Mouse (Mus musculus) testis, adult 2 months (tissue): ENCODE measurements around the gene Ptges3.

Experiments
- CTCF ChIP-seq: fragments of 200-500 bp; IDR thresholded peaks from 2 replicates; pipeline ENCODE4 v1.5.1; 2012; ENCODE audit warnings: low read depth, mild to moderate bottlenecking, inconsistent platforms, low read length, moderate library complexity; ENCODE audit not compliant: control insufficient read depth, insufficient read depth, insufficient replicate concordance
- POLR2A ChIP-seq: fragments of 200-500 bp; IDR thresholded peaks from 2 replicates; pipeline ENCODE4 v1.6.1; 2012; ENCODE audit warnings: low read depth, mild to moderate bottlenecking, inconsistent platforms, low read length, moderate library complexity; ENCODE audit not compliant: control insufficient read depth

DNA sequence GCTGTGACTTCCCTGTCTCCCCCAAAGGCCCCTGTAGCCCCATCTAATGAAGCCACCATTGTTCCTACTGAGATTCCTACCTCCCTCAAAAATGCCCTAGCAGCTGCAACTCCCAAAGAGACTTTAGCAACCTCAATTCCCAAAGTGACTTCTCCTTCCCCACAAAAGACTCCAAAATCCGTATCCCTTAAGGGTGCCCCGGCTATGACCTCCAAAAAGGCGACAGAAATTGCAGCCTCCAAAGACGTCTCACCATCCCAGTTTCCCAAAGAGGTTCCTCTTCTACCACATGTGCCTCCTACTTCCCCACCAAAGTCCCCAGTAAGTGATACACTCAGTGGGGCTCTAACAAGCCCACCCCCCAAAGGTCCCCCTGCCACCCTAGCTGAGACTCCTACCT, 17.1 kb upstream of the Ptges3 start:
- TF ChIP-seq POLR2A (no peak), CTCF (no peak)
